Mouse (Mus musculus) stomach, postnatal 0 days (tissue): ENCODE results near the gene Rtn4.

Experiments
- CTCF ChIP-seq: IDR thresholded peaks from 2 replicates; pipeline ENCODE4 v1.5.1; 2016; ENCODE audit warnings: antibody characterized with exemption, low read depth, mild to moderate bottlenecking, moderate library complexity
- EP300 ChIP-seq: optimal IDR thresholded peaks from 2 replicates; pipeline ENCODE3; 2016; ENCODE audit warnings: antibody characterized with exemption

GRCm38 (mm10) chr11:29705263-29705662 lies 12.5 kb downstream of the Rtn4 start:
- TF ChIP-seq CTCF (no peak), EP300 (no peak)
